Mouse (Mus musculus): ENCODE results near the gene Ung. TPM values are rescaled to one million over a fixed set of nuclear protein-coding genes. Genes with fewer than 3 reads are reported as not detected.

The Ung gene
- 38.1 and 44.6 TPM in 2 replicates for polyA plus RNA-seq (2014; fragmentation: Nextera tagmentation; extraction: Ambion mirVana)

- Histone ChIP-seq H3K27me3 (ENCODE audit: control insufficient read depth, insufficient read depth, low read length) (no peaks in the 10 kb centered on the region), H3K4me2 (replicated peaks; ENCODE audit: low read depth, low read length) (peak within 1 kb of the TSS; percentile 94), H3K36me3 (ENCODE audit: control insufficient read depth, insufficient read depth, low read length) (peaks cover 18% of the 10 kb centered on the region; the same call in 1 of the 2 replicates), H3K9me3 (ENCODE audit: control insufficient read depth, low read length) (no peaks in the 10 kb centered on the region), H3K9ac (ENCODE audit: low read depth, low read length) (peak within 1 kb of the TSS; percentile 66), H3K27ac (ENCODE audit: low read depth, low read length) (peak within 1 kb of the TSS; percentile 66; the same call in 1 of the 2 replicates), H3K4me3 (ENCODE audit: low read length) (peak within 1 kb of the TSS; percentile 89), H3K4me1 (ENCODE audit: control insufficient read depth, insufficient read depth, low read length) (peaks cover 12% of the 10 kb centered on the region)
- WGBS: under 1% methylated on average over 27 of the region's 29 CpGs
- ATAC-seq (ENCODE audit: low FRiP score, low TSS enrichment): peak; percentile 48
Measured at GRCm38 (mm10) chr5:114130211-114130605, at the start of gene Ung. Gene Ung, plus strand, starts transcription at chr5:114130386.

GRCm38 (mm10) chr5:114085501-114085900 lies 44.7 kb upstream of the Ung start:
- Histone ChIP-seq H3K36me3 (ENCODE audit: control insufficient read depth, insufficient read depth, low read length) (no peaks in the 10 kb centered on the region), H3K4me1 (ENCODE audit: control insufficient read depth, insufficient read depth, low read length) (no peaks in the 10 kb centered on the region), H3K9me3 (ENCODE audit: control insufficient read depth, low read length) (no peaks in the 10 kb centered on the region), H3K4me2 (replicated peaks; ENCODE audit: low read depth, low read length) (no peak overlapping the region), H3K27me3 (ENCODE audit: control insufficient read depth, insufficient read depth, low read length) (no peaks in the 10 kb centered on the region), H3K27ac (ENCODE audit: low read depth, low read length) (no peak overlapping the region), H3K9ac (ENCODE audit: low read depth, low read length) (no peak overlapping the region), H3K4me3 (ENCODE audit: low read length) (no peak overlapping the region)
- 81% methylated on average over 14 of the region's 14 CpGs for whole genome bisulfite sequencing
- ATAC-seq (ENCODE audit: low FRiP score, low TSS enrichment): no peak

- 78% methylated on average over 12 of the region's 12 CpGs for WGBS
- ATAC-seq (ENCODE audit: low FRiP score, low TSS enrichment): no peak
- Histone ChIP-seq H3K4me3 (ENCODE audit: low read length) (no peak overlapping the region), H3K36me3 (ENCODE audit: control insufficient read depth, insufficient read depth, low read length) (no peaks in the 10 kb centered on the region), H3K27ac (ENCODE audit: low read depth, low read length) (no peak overlapping the region), H3K9me3 (ENCODE audit: control insufficient read depth, low read length) (no peaks in the 10 kb centered on the region), H3K4me1 (ENCODE audit: control insufficient read depth, insufficient read depth, low read length) (peaks cover 4% of the 10 kb centered on the region; the same call in 1 of the 2 replicates), H3K4me2 (replicated peaks; ENCODE audit: low read depth, low read length) (no peak overlapping the region), H3K27me3 (ENCODE audit: control insufficient read depth, insufficient read depth, low read length) (no peaks in the 10 kb centered on the region), H3K9ac (ENCODE audit: low read depth, low read length) (no peak overlapping the region)
Measured at GRCm38 (mm10) chr5:114087875-114088480, 42.2 kb upstream of the Ung start.

- Histone ChIP-seq H3K9me3 (ENCODE audit: control insufficient read depth, low read length) (no peaks in the 10 kb centered on the region), H3K4me1 (ENCODE audit: control insufficient read depth, insufficient read depth, low read length) (peaks cover 4% of the 10 kb centered on the region; the same call in 1 of the 2 replicates), H3K9ac (ENCODE audit: low read depth, low read length) (no peak overlapping the region), H3K4me2 (replicated peaks; ENCODE audit: low read depth, low read length) (no peak overlapping the region), H3K4me3 (ENCODE audit: low read length) (no peak overlapping the region), H3K27ac (ENCODE audit: low read depth, low read length) (no peak overlapping the region), H3K27me3 (ENCODE audit: control insufficient read depth, insufficient read depth, low read length) (no peaks in the 10 kb centered on the region), H3K36me3 (ENCODE audit: control insufficient read depth, insufficient read depth, low read length) (no peaks in the 10 kb centered on the region)
- 24% methylated on average over 7 of the region's 7 CpGs for WGBS
- ATAC-seq (ENCODE audit: low FRiP score, low TSS enrichment): no peak
Measured at GRCm38 (mm10) chr5:114090421-114091013, 39.7 kb upstream of the Ung start.

- no peaks in the 10 kb centered on the region for H3K9me3 ChIP-seq (ENCODE audit: control insufficient read depth, low read length)
- WGBS: 3% methylated on average over 40 of the region's 40 CpGs
- H3K4me1 ChIP-seq (ENCODE audit: control insufficient read depth, insufficient read depth, low read length): peaks cover 4% of the 10 kb centered on the region; the same call in 1 of the 2 replicates
- no peak within 1 kb of the TSS for H3K9ac ChIP-seq (ENCODE audit: low read depth, low read length)
- no peaks in the 10 kb centered on the region for H3K27me3 ChIP-seq (ENCODE audit: control insufficient read depth, insufficient read depth, low read length)
- peak within 1 kb of the TSS; percentile 19 for H3K4me3 ChIP-seq (ENCODE audit: low read length)
- ATAC-seq (ENCODE audit: low FRiP score, low TSS enrichment): peak; percentile 83
- H3K27ac ChIP-seq (ENCODE audit: low read depth, low read length): no peak within 1 kb of the TSS
- peak within 1 kb of the TSS; percentile 47 for H3K4me2 ChIP-seq (replicated peaks; ENCODE audit: low read depth, low read length)
- no peaks in the 10 kb centered on the region for H3K36me3 ChIP-seq (ENCODE audit: control insufficient read depth, insufficient read depth, low read length)
Measured at GRCm38 (mm10) chr5:114091057-114091807, 39.0 kb upstream of the Ung start, which contains the start of gene Svop. Gene Svop, minus strand, starts transcription at chr5:114091570.

- WGBS: 9% methylated on average over 37 of the region's 37 CpGs
- Histone ChIP-seq H3K4me3 (ENCODE audit: low read length) (peak overlapping the region; percentile 73), H3K36me3 (ENCODE audit: control insufficient read depth, insufficient read depth, low read length) (peaks cover 7% of the 10 kb centered on the region; the same call in 1 of the 2 replicates), H3K4me2 (replicated peaks; ENCODE audit: low read depth, low read length) (peak overlapping the region; percentile 75), H3K9ac (ENCODE audit: low read depth, low read length) (peak overlapping the region; percentile 87), H3K27ac (ENCODE audit: low read depth, low read length) (no peak overlapping the region), H3K27me3 (ENCODE audit: control insufficient read depth, insufficient read depth, low read length) (no peaks in the 10 kb centered on the region; the same call in 1 of the 2 replicates), H3K9me3 (ENCODE audit: control insufficient read depth, low read length) (no peaks in the 10 kb centered on the region), H3K4me1 (ENCODE audit: control insufficient read depth, insufficient read depth, low read length) (peaks cover 9% of the 10 kb centered on the region)
- peak; percentile 92 for ATAC-seq (ENCODE audit: low FRiP score, low TSS enrichment)
Measured at GRCm38 (mm10) chr5:114099709-114100389, 30.3 kb upstream of the Ung start.

GRCm38 (mm10) chr5:114100390-114101099 lies 29.6 kb upstream of the Ung start:
- ATAC-seq (ENCODE audit: low FRiP score, low TSS enrichment): peak; percentile 65
- H3K27me3 ChIP-seq (ENCODE audit: control insufficient read depth, insufficient read depth, low read length): no peaks in the 10 kb centered on the region; the same call in 1 of the 2 replicates
- peaks cover 9% of the 10 kb centered on the region for H3K4me1 ChIP-seq (ENCODE audit: control insufficient read depth, insufficient read depth, low read length)
- peak overlapping the region; percentile 87 for H3K9ac ChIP-seq (ENCODE audit: low read depth, low read length)
- WGBS: 2% methylated on average over 54 of the region's 64 CpGs
- peak overlapping the region; percentile 73 for H3K4me3 ChIP-seq (ENCODE audit: low read length)
- peaks cover 13% of the 10 kb centered on the region; the same call in 1 of the 2 replicates for H3K36me3 ChIP-seq (ENCODE audit: control insufficient read depth, insufficient read depth, low read length)
- no peaks in the 10 kb centered on the region for H3K9me3 ChIP-seq (ENCODE audit: control insufficient read depth, low read length)
- H3K27ac ChIP-seq (ENCODE audit: low read depth, low read length): no peak overlapping the region
- peak overlapping the region; percentile 75 for H3K4me2 ChIP-seq (replicated peaks; ENCODE audit: low read depth, low read length)

- H3K4me1 ChIP-seq (ENCODE audit: control insufficient read depth, insufficient read depth, low read length): peaks cover 12% of the 10 kb centered on the region
- H3K9ac ChIP-seq (ENCODE audit: low read depth, low read length): no peak overlapping the region
- H3K4me2 ChIP-seq (replicated peaks; ENCODE audit: low read depth, low read length): no peak overlapping the region
- H3K27ac ChIP-seq (ENCODE audit: low read depth, low read length): no peak overlapping the region
- WGBS: 89% methylated on average over 4 of the region's 4 CpGs
- no peak overlapping the region for H3K4me3 ChIP-seq (ENCODE audit: low read length)
- H3K9me3 ChIP-seq (ENCODE audit: control insufficient read depth, low read length): no peaks in the 10 kb centered on the region
- peaks cover 26% of the 10 kb centered on the region for H3K36me3 ChIP-seq (ENCODE audit: control insufficient read depth, insufficient read depth, low read length)
- ATAC-seq (ENCODE audit: low FRiP score, low TSS enrichment): no peak
- no peaks in the 10 kb centered on the region; the same call in 1 of the 2 replicates for H3K27me3 ChIP-seq (ENCODE audit: control insufficient read depth, insufficient read depth, low read length)
Measured at GRCm38 (mm10) chr5:114101873-114102272, 28.3 kb upstream of the Ung start.

All from kidney, embryonic 14.5 days (tissue).